Mouse (Mus musculus): ENCODE results near the gene C1qb.
A peak's percentile ranks its signal among the peaks of the same experiment; 100 is the strongest.

C1qb gene

DNA sequence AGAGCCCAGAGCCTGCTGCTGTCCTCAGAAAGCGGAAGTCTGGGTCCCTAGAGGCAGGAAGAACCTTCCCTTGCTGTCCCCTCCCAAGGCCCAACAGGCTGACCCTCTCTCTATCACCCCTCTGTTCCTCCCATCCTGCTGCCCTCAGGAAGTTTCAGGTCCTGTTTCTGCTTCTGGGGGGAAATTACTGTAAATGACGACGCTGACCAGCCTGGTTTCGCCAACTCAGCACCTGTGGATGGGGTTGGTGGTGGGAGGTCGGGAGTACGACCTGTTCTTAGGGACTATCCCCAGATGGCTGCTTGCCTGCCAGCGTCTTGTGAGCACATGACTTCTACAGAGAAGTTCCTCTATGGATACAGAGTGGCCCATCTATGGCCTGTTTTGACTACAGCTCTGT, at the start of gene C1qb:
Gene C1qb (minus strand): TSS at position 87 of the 400 bp plus-strand sequence.
- DNase-seq (ENCODE audit: low spot score), result no peak

DNA sequence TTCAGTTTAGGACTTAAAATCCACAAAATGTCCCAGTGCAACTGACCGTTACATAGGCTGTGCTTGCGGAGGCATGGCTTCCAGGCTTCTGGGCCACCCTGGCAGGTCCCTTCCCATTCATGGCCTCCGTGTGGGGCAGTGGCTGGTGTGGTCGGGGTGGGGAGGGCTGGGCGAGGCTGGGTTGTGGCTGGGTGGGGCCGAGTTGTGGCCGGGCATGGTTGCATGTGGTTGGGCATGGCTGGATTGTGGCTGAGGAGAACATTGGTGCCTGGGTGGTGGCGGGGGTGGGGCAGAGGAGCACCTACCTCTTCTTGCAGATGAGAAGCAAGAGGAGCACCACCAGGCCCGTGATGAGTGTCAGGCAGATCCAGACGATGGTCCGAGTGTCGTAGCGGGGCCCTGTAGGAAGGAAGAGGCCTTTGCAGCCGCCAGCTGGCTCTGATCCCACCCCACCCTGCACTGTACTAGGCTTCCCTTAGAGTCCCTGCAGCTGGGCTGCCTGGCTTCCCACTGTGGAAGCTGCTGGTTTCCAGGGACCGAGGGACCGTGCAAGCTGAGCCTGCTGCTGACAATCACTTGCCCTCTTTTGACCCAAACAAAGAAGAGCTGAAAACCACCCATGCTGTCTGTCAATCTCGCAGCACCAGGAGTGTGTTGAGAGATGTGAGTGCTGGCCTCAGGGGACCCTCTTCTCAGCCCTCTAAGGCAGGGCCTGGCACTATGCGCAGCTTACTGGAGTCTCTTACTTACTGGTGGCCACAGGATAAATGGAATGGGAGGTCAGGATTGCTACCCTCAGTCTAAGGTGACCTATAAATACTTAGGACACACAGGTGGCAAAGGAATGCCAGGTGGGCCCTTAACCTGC, 49.0 kb upstream of the C1qb start:
- DNase-seq (ENCODE audit: low spot score), result no peak

DNA sequence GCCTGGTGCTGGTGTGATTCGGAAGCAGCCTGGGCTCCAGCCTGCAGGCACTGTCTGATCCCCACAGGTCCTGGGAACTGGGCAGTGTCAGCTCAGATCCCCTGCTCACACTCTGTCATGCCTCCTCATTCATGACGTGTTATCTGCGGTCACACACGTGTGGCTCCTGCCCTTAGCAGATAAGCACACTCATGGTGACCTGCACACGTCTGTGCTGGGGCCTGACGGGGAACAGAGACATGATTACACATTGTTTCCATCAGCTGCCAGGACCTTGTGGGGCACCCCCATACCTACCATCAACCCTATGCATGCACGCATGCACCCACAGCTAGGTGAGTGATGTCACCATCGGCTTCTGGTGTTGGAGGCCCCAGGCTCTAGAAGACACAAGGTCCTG, 44.5 kb upstream of the C1qb start:
- DNase-seq (ENCODE audit: low spot score), result no peak

DNA sequence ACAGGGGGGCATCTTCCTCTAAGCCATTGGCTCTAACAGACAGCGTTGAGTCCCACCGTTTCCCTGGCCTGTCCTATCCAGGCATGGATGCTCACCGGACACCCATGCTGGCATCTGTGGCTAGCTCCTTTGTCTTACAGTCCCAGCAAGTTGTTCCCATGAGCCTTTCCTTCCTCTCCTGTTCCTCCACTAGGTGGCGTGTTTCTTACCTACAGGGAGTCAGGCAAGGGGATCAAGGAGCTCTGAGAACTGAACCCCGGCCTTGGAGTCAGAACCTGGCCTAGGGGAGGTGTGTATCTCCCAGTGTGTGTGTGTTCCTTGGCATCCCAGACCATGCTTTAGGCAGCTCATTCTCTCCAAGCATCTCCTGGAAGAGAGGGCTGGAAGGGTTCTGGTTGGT, 42.9 kb upstream of the C1qb start:
- peak; percentile 84 for DNase-seq (ENCODE audit: low spot score)

DNA sequence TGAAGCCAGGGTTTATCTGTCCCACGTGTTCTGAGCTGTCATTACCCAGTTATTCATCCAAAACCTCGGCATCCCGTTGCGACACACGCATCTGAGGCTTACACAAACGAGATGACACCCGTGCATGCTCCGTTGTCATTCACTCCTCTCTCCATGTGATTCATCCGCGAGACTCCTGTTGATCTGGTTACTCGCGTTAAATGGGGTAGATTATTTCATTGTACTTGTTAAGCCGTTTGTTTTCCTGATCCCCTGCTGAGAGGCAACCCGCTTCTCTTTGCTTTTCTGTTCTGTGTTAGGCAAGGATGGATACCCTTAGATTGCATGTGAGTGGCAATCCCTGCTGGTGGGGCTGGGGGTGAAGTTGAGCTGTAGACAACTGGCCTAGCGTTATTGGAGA, 39.8 kb upstream of the C1qb start:
- DNase-seq (ENCODE audit: low spot score), result no peak

DNA sequence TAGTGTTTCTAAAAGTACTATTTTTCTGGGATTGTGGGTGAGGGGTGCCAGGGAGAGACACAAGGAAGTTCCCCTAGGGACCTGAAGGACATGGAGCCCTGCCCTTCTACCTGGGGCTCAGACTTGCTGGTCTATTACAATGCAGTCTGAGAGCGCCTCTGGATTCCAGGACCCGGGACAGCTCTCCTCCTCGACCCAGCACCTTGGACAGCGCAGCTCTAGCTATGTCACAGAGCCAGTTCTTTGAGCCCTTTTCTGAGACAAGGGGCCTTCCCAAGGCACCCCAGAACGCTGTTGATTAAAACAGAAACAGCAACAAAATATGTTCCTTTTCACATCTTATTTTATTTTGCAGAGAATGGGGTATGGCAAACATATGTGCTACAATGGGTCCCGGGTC, 38.5 kb upstream of the C1qb start:
- no peak for DNase-seq (ENCODE audit: low spot score)

DNA sequence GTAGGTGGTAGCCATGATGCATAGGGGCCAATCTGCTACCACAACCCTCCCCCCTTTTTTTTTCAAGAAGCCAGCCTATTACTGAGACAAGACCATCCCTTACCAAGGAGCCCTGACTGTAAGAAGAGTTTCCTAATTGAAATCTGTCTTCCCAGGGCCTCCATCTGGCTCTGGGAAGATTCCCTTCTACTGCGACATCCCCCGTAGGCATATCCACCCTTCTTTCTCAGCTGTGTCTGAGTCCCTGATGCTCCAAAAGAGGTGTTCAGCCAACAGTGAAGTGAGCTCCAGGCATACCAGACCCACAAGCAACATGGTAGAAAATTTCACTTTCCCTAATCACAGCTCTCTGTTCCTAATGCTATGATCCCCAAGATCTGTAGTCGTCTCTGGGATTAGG, 33.5 kb upstream of the C1qb start:
- no peak for DNase-seq (ENCODE audit: low spot score)

DNA sequence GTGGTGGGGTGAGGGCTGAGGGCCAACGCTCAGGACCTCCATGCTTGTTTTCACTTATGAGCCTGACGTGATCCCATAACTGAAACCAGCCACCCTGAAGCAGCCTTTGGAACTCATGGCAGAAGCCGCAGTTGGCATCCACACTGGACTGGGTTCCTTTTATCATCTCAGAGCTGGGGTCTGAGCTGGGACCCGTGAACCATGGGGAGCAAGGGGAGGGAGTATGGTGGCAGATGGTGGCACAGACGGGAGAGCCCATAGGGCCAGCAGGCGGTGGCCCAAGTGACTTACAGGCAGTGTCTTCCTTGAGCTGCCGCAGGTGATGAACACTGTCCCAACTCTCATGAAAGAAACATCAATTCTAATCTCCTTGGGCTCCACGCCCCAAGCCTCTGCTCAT, 32.8 kb upstream of the C1qb start:
- no peak for DNase-seq (ENCODE audit: low spot score)

DNA sequence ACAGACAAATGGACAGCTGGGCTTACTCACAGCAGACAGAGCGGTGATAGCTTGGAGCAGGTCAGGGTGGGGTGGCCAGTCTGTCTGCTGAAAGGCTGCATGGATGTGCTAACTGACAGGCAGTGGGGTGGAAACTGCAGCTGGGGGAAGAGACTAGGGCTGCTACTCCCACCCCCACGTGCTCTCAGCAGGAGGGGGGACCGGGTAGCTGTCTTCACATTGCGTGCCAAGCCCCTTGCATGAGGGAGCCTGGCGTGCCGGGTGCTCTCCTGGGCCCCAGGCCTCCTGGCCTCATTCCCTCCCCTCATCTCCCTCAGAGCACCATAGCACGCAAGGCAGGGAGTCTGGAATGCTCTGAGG, 31.2 kb upstream of the C1qb start:
- no peak for DNase-seq (ENCODE audit: low spot score)

DNA sequence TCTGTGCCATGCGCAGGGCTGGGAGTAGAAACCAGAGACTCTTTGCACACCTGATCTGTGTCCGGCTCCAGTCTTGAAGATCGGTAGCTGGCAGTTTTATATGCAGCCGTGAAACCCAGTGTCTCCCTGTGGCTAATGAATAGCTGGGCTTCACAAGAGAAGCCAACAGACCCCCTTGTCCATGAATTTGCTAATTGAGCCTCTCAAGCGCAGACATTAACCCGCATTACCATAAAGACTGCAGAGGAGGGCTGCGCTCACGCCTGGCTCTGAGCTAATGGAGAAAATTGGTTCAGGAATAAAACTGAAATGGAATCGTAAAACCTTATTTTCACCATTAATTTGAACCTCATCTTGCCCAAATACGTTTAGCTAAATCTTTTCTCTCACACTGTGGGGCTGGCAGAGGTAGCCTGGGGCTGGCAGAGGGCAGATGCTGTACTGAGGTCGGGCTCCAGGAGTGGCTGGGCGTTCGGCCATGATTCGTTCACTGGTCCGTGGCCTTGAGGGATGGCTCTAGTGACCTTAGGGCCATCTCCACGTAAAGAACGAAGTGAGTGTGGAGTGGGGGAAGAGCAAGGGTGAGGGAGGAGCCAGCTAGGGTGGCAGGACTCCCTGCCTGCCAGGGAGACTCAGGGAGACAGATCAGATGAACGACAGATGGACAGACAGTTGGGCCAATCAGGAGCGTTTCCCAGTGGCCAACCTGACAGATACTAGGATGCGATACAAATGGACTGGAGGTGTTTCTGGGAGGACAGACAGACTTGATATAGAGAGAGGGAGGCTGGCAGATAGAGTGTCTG, 30.6 kb upstream of the C1qb start:
- peak; percentile 60 for DNase-seq (ENCODE audit: low spot score)

DNA sequence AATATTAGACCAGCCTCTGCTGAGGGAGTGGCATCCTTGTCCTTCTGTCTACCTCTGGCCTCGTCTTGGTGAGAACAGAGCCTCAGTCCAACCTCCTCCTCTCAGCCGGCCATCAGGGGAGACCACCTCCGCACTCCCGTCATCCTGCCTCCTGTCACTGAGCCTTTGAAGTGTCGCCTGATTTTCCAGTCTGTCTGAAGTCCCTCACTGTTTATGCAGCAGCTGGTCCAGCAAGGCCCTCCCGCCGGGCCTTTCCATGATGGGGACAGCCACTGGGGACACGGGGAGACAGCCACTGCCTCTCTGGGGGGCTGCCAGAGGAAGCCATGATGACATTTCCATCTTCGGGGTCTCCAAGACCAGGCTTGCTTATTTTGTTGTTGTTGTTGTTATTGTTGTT, 26.9 kb upstream of the C1qb start:
- DNase-seq (ENCODE audit: low spot score), result no peak

DNA sequence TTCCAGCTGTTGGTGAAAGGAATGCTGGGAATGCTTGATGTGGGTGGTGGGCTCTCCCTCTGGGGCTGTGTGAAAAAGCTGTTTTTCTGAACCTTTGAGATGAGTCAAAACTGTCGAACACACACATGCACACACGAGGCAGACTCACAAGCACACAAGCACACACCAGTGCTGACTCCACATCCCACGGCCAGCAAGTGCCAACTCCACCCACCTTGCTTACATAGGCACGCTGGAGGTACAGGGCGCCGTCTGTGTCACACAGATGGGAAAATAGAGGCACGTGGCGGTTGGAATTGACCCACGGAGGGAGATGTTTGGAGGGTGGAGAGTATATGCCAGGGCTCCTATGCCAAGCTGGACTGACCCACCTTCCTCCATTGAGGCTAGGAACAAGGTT, 25.8 kb upstream of the C1qb start:
- DNase-seq (ENCODE audit: low spot score), result no peak

DNA sequence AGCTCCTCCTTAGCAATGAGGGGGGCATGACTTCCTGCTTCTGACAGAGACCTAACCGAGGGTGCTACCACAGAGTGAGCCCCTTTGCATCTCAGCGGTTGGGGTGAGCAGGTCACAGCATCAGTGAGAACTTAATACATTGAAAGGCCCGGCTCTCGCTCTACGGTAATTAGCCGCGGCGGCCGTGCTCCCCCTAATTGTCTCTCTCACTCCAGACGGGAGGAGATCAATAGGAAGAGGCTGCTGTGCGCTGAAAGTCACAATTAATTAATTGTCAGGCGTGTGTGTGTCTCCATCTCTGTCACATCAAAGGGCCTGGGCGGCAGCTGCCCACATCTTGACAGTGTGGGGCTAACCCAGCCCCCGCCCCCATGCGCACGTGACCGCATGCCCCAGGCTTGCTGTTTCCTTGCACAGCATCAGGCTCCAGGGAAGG, 25.2 kb upstream of the C1qb start:
- DNase-seq (ENCODE audit: low spot score), result peak; percentile 48

DNA sequence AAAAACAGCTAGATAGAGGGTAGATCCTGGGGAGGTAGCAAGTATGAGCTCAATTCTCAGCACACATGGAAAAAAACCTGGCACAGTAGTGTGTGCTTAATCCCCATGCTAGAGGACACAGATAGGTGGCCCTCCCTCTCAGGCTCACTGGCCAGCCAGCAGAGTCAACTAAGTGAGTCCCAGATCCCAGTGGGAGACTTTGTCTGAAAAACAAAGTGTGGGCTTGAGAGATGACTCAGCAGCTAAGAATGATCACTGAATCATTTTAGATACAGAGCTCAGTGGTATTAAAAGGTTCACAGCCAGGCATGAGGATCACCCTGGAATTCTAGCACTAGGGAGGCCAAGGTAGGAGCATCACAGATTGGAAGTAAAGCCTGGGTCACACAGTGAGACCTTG, 21.8 kb upstream of the C1qb start:
- no peak for DNase-seq (ENCODE audit: low spot score)

DNA sequence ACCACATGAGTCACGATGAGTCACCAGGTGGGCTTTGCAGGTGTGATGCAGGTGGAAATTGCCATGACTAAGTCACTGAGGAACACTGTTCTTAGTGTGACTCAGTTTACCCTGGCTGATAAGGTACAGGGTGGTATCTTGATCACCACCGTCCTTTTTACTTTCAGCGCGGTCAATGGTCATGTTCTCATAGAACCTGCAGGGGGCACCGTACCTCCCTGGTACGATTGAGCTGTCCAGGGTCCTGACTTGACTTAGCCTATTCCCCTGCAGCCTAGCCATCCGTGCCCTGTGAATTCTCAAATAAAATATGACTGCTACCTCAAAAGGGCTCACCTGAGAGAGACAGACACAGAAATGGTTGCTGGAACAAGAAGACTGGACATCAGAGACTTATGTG, 21.0 kb upstream of the C1qb start:
- no peak for DNase-seq (ENCODE audit: low spot score)

DNA sequence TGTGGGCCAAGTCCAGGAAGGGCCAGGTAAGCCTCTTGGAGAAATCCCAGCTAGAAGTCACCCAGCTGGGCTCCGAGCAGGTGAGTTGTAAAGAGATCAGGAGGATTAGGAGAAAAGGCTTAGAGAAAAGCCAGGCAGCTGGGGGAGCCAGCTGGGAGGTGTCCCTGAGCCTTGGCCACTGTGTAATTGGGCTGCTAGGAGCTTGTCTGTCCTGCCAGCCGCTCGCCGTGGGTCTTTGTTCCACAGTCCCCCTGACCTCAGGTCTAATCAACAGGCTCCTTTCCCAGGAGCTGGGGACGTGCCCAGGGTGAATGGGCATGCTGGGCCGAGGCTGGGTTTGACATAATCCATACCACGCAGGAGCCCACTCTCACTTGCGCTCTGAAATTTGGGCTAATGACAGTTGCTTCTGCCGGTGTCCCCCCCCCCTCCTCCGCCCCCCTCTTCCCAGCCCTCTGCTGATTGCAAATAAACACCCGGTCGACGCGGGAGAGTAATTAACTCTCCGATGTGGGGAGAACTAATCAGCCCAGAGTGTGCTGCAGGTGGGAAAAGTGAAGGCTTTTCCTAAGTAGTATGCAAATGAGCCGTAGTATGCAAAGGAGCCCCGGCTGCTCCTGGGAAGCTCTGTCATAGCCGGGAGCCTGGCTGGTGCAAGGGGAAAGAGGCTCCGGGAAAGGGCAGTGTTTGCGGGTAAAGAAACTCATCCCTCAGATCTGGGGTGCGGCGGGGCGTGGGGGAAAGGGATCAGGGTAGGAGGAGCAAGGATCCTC, 19.0 kb upstream of the C1qb start:
- DNase-seq (ENCODE audit: low spot score), result peak; percentile 55

DNA sequence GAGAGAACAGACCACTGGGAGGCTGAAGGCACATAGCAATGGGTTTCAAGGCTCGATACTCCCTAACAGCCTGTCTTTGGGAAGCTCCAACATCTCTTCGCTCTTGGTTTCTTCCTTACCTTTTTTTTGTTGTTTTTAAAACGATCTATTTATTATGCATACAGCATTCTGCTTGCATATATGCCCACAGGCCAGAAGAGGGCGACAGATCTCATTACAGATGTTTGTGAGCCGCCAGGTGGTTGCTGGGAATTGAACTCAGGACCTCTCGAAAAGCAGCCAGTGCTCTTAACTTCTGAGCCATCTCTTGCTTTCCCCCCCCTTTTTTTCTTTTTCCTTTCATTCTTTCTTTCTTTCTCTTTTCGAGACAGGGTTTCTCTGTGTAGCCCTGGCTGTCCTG, 13.2 kb upstream of the C1qb start:
- no peak for DNase-seq (ENCODE audit: low spot score)

DNA sequence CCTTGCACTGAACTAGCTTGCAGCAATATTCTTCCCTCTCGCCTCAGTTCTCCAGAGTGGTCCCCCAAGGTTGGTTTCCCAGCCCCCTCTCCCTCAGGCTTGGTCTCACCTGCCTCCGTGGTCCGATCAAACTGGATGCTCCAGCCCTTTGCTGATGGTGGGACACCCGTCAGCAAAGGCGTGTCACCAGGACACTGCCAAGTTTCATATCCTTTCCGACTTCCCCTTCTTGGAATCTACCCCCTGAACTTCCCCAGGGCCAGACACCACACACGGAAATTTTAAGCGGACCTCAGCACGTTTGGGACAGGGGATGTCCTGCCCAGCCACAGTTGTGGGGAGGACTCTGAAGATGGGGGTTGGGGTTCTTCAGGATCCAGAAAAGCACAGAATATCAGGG, 12.7 kb upstream of the C1qb start, which contains the start of gene C1qa:
Gene C1qa (minus strand): TSS at position 167 of the 400 bp plus-strand sequence.
- no peak for DNase-seq (ENCODE audit: low spot score)

DNA sequence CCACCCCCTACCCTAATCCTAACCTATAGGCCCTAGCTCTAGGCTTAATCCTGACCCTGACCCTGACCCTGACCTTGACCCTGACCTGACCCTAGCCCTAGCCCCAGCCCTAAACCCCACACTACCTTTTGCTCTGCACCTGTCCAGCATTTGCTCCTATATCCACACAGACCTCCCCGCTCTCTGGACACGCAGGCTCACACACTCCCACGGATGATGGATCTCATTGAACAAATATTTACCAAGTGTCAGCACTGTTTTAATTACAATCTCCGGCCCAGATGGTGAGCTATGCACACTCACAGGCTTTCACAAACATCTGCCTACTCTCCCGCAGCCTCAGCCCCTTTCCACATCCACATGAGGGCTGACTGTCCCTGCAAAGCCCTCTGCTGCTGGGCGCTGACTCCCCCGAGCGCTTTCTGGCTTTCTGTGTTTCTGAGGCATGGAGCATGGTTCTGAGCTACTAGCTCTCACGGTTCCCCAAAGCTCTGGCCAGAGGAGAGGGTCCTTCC, 12.2 kb upstream of the C1qb start:
- DNase-seq (ENCODE audit: low spot score), result no peak

DNA sequence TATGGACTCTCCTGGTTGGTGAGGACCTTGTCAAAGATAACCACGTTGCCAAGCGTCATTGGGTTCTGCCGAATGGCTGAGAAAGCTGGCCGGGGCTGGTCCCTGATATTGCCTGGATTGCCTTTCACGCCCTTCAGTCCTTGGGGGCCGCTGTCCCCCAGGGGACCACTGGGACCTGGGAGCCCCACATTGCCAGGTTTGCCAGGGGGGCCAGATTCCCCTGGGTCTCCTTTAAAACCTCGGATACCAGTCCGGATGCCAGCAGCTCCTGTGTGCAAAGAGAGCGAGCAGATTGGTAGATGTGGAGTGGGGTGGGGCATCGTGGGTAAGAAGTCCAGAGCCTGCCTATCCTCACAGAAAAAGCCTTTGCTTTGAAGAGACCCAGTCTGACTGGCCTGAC, 10.5 kb upstream of the C1qb start:
- DNase-seq (ENCODE audit: low spot score), result peak; percentile 40

DNA sequence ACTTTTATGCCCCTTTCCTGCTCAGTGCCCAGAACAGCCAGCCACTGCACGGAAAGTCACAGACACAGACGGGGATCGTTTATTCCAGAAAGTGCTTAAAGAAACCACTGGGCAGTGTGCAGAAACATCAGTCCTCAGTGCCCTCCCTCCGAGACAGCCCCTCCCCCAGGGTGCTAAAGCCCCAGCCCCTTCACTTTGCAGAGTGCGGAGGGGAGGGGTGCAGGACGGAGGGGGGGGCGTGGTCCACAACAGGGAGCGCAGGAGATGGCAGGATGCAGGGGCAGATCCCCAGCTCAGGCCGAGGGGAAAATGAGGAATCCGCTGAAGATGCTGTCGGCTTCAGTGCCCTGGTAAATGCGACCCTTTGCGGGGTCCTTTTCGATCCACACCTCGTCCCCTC, 9.9 kb upstream of the C1qb start:
- DNase-seq (ENCODE audit: low spot score), result peak; percentile 42

DNA sequence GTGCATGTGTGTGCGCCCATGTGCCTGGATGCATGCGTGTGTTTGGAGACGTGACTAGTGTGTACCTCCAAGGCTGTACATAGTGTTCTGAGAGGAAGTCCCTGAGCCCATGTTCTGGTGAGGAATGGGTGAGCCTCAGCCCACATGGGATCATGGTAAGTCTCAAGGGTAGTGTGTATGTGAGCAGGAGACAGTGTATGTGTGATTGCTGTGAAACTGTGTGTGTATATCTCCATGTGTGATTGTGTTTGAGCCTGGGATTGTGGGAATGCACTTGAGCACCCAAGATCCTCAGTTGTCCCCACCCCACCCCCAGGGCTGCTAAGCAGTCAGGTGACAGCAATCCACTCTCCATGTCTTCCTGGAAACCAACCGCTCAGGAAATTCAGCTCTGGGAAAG, 8.8 kb upstream of the C1qb start:
- DNase-seq (ENCODE audit: low spot score), result no peak

All from MN1 (cell line).